Mouse (Mus musculus) hindbrain, postnatal 0 days (tissue): ENCODE measurements at regions not wholly inside any gene's neighbourhood (a gene's known extent, or its start where the extent isn't known, plus 50 kb on each side); places are given as distances from the start of the nearest gene placed in this dataset.
A peak's percentile ranks its signal among the peaks of the same experiment; 100 is the strongest.

Experiments
- ATAC-seq: fragments of 200-750 bp; cut with Nextera tagmentation; 2 replicates; pipeline ENCODE4 v1.8.0; 2017; ENCODE audit warnings: mild to moderate bottlenecking, moderate TSS enrichment, moderate library complexity
- DNase-seq: peaks from one replicate; pipeline ENCODE4 v3.0.0-alpha.2; 2015; ENCODE audit warnings: low spot score
- H3K27ac ChIP-seq: fragments of 300-500 bp; sonication (generic); 2 replicates; pipeline ENCODE4 v1.5.1; 2014; ENCODE audit warnings: mild to moderate bottlenecking
- H3K27me3 ChIP-seq: fragments of 300-500 bp; sonication (generic); 2 replicates; pipeline ENCODE4 v1.6.1; 2014; ENCODE audit warnings: low read length, mixed read lengths; ENCODE audit not compliant: insufficient read depth
- H3K36me3 ChIP-seq: fragments of 300-500 bp; sonication (generic); 2 replicates; pipeline ENCODE4 v1.6.1; 2014; ENCODE audit warnings: low read length, mixed read lengths; ENCODE audit not compliant: insufficient read depth
- H3K4me1 ChIP-seq: fragments of 300-500 bp; sonication (generic); 2 replicates; pipeline ENCODE4 v1.6.1; 2014; ENCODE audit warnings: antibody characterized with exemption, low read length, mixed read lengths; ENCODE audit not compliant: insufficient read depth
- H3K4me2 ChIP-seq: fragments of 300-500 bp; sonication (generic); 2 replicates; pipeline ENCODE4 v1.6.1; 2014; ENCODE audit warnings: low read depth, mild to moderate bottlenecking, low read length, moderate library complexity, mixed read lengths
- H3K4me3 ChIP-seq: fragments of 300-500 bp; sonication (generic); 2 replicates; pipeline ENCODE4 v1.5.1; 2014; ENCODE audit warnings: low read length
- H3K9ac ChIP-seq: fragments of 300-500 bp; sonication (generic); replicated peaks from 2 replicates; pipeline ENCODE4 v1.6.1; 2014; ENCODE audit warnings: mild to moderate bottlenecking, low read length, moderate library complexity, mixed read lengths
- H3K9me3 ChIP-seq: fragments of 300-500 bp; sonication (generic); 2 replicates; pipeline ENCODE4 v1.6.1; 2016; ENCODE audit warnings: low read length, mixed read lengths
- CTCF ChIP-seq: IDR thresholded peaks from 2 replicates; pipeline ENCODE4 v1.5.1; 2016; ENCODE audit warnings: antibody characterized with exemption, control low read depth, low read depth
- WGBS: fragments of 180-500 bp; shearing (Covaris S2); extraction: QIAGEN DNeasy Blood & Tissue Kit; methylation state at CpG from one replicate; pipeline ENCODE4 v1.1.7; 2014; 5-methylcytosine and 5-hydroxymethylcytosine counted together

DNA sequence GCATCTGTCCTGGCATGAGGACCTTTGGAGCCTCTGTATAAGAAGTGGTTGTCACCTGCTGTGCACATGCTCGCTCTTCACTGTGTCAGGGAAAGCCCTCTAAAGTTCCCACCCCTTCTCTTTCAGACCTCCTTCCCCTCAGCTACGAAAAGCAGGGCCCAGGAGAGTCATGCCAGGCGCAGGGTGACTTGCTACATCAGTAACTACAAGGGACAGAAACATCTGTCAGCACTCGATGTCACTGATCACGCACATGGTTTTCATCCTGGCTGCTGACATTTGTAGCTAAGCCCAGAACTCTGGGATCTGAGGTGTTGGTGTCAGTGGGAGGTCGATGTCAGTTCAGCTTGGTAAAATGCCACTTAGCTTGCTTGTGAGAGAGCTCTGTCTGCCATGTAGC, 137.3 kb downstream of the En1 start:
- Histone ChIP-seq H3K27ac (no peak overlapping the region), H3K27me3 (no peaks in the 10 kb centered on the region), H3K9ac (no peak overlapping the region), H3K4me1 (no peaks in the 10 kb centered on the region), H3K36me3 (no peaks in the 10 kb centered on the region), H3K4me2 (no peak overlapping the region), H3K9me3 (no peaks in the 10 kb centered on the region), H3K4me3 (no peak overlapping the region)
- ATAC-seq (no peak), DNase-seq (no peak)
- WGBS, result 65% methylated on average over 6 of the region's 6 CpGs
- no peak for TF ChIP-seq CTCF

- ATAC-seq, result no peak
- Histone ChIP-seq H3K9me3 (no peaks in the 10 kb centered on the region), H3K4me2 (no peak overlapping the region), H3K4me3 (no peak overlapping the region), H3K4me1 (no peaks in the 10 kb centered on the region), H3K36me3 (no peaks in the 10 kb centered on the region), H3K27ac (no peak overlapping the region), H3K9ac (no peak overlapping the region), H3K27me3 (no peaks in the 10 kb centered on the region)
- TF ChIP-seq CTCF, result no peak
- no peak for DNase-seq
- WGBS, result 86% methylated on average over 16 of the region's 16 CpGs
These were observed 139.0 kb downstream of the En1 start for GRCm38 (mm10) chr1:120741091-120741740.

DNA sequence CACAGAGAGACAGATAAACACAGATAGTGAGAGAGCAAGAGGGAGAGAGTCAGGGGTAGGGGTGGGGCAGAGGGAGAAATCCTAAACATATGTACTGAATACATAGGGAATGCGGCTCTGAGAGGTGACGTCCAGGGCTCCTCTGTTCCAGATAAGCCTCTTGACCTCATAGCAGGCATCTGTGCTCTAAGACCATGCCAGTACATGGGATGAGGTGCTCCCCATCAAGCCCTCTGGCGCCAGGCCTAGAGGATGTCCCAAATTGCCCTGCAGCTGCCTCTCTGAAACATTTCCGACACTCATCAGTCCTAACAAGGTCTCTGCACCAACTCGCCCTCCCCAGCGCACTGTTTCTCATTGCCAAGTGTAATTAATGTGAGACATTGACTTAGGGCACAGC, 146.7 kb downstream of the En1 start:
- H3K4me3 ChIP-seq, result no peak overlapping the region
- no peak overlapping the region for H3K27ac ChIP-seq
- no peak for TF ChIP-seq CTCF
- H3K4me2 ChIP-seq, result no peak overlapping the region
- no peak for DNase-seq
- WGBS, result 76% methylated on average over 6 of the region's 6 CpGs
- no peak overlapping the region for H3K9ac ChIP-seq
- no peaks in the 10 kb centered on the region for H3K9me3 ChIP-seq
- no peak; the same call in 1 of the 2 replicates for ATAC-seq
- H3K4me1 ChIP-seq, result no peaks in the 10 kb centered on the region
- no peaks in the 10 kb centered on the region for H3K27me3 ChIP-seq
- no peaks in the 10 kb centered on the region for H3K36me3 ChIP-seq

DNA sequence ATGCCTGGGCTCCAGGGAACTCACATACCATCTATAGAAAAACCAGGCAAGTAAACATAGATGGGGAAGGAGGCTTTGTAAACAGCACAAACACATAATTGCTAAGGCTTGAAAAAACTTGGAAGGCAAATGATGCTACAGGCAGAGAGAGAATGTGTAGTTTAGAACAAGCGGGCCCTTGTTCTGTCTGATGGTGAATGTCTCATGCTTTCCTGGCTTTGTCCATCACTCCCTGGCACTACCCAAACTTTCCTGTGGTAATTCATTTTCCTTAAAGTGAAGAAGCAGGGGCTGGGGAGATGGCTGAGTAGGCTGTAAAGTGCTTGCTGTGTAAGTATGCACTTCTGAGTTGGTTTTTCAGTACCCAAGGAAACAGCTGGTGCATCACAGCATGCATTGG, 151.2 kb downstream of the En1 start:
- Histone ChIP-seq H3K4me2 (no peak overlapping the region), H3K27ac (no peak overlapping the region), H3K27me3 (no peaks in the 10 kb centered on the region), H3K4me3 (no peak overlapping the region), H3K9me3 (no peaks in the 10 kb centered on the region), H3K9ac (no peak overlapping the region), H3K4me1 (no peaks in the 10 kb centered on the region), H3K36me3 (no peaks in the 10 kb centered on the region)
- ATAC-seq (no peak), DNase-seq (no peak)
- no peak for TF ChIP-seq CTCF
- 70% methylated on average over 1 of the region's 1 CpGs for WGBS

- Histone ChIP-seq H3K9ac (no peak overlapping the region), H3K36me3 (no peaks in the 10 kb centered on the region), H3K27me3 (no peaks in the 10 kb centered on the region), H3K4me1 (no peaks in the 10 kb centered on the region), H3K27ac (no peak overlapping the region), H3K4me2 (no peak overlapping the region), H3K9me3 (no peaks in the 10 kb centered on the region), H3K4me3 (no peak overlapping the region)
- WGBS, result 86% methylated on average over 5 of the region's 5 CpGs
- no peak for DNase-seq
- ATAC-seq, result no peak
- no peak for TF ChIP-seq CTCF
These were observed 152.1 kb downstream of the En1 start for GRCm38 (mm10) chr1:120754337-120754736.

DNA sequence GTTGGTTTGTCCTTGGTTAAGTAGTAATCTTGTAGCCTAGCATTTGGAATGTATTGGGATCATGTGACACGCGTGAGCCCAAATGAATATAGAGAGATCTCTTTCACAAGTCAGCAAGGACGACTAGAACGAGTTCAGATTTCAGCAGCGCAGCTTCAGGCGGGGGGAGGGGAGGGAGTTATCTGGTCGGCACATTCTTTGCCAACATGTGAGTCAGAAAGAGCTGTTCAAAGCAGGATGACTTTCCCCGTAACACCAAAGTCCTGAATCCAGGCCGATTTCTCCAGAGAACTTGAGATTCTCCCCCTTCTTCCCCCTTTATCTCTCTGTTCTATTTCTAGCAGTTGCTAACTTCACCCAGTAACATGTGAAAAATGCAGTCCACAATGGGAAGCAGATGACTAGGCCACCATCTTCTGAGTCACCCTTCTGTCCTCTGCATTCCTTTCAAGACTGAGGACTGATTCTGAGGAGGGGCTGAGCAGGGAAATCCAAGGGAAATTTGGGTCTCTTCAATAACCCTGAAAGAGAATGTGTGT, 155.1 kb downstream of the En1 start:
- 60% methylated on average over 9 of the region's 9 CpGs for WGBS
- no peak for ATAC-seq
- Histone ChIP-seq H3K4me1 (no peaks in the 10 kb centered on the region), H3K27me3 (no peaks in the 10 kb centered on the region), H3K27ac (no peak overlapping the region), H3K4me3 (no peak overlapping the region), H3K36me3 (no peaks in the 10 kb centered on the region), H3K9me3 (no peaks in the 10 kb centered on the region), H3K4me2 (no peak overlapping the region), H3K9ac (no peak overlapping the region)
- TF ChIP-seq CTCF, result no peak
- DNase-seq, result peak; percentile 24

- H3K9me3 ChIP-seq, result no peaks in the 10 kb centered on the region
- H3K36me3 ChIP-seq, result no peaks in the 10 kb centered on the region
- no peaks in the 10 kb centered on the region for H3K27me3 ChIP-seq
- no peak for DNase-seq
- 50% methylated on average over 7 of the region's 7 CpGs for WGBS
- H3K9ac ChIP-seq, result no peak overlapping the region
- H3K4me2 ChIP-seq, result no peak overlapping the region
- no peak for ATAC-seq
- no peak overlapping the region for H3K4me3 ChIP-seq
- H3K27ac ChIP-seq, result no peak overlapping the region
- no peaks in the 10 kb centered on the region for H3K4me1 ChIP-seq
- TF ChIP-seq CTCF, result no peak
These were observed 156.0 kb downstream of the En1 start for GRCm38 (mm10) chr1:120758172-120758571.
